Mouse (Mus musculus) midbrain, embryonic 13.5 days (tissue): ENCODE data around the gene Ntn5. TPM values are rescaled to one million over a fixed set of nuclear protein-coding genes. Genes with fewer than 3 reads are reported as not detected.

Source experiments
- ATAC-seq: fragments of 200-750 bp; cut with Nextera tagmentation; 2 replicates; pipeline ENCODE4 v1.8.0; 2017; ENCODE audit warnings: mild to moderate bottlenecking, moderate TSS enrichment, moderate library complexity
- H3K27ac ChIP-seq: fragments of 300-500 bp; sonication (generic); 2 replicates; pipeline ENCODE4 v1.5.1; 2015; ENCODE audit warnings: inconsistent platforms, mild to moderate bottlenecking, moderate library complexity
- H3K27me3 ChIP-seq: fragments of 300-500 bp; sonication (generic); 2 replicates; pipeline ENCODE4 v1.6.1; 2015; ENCODE audit warnings: mild to moderate bottlenecking, inconsistent platforms
- H3K36me3 ChIP-seq: fragments of 300-500 bp; sonication (generic); 2 replicates; pipeline ENCODE4 v1.6.1; 2015; ENCODE audit warnings: mild to moderate bottlenecking, inconsistent platforms
- H3K4me1 ChIP-seq: fragments of 300-500 bp; sonication (generic); replicated peaks from 2 replicates; pipeline ENCODE4 v1.6.1; 2015; ENCODE audit warnings: inconsistent platforms
- H3K4me2 ChIP-seq: fragments of 300-500 bp; sonication (generic); replicated peaks from 2 replicates; pipeline ENCODE4 v1.6.1; 2015; ENCODE audit warnings: moderate library complexity, mild to moderate bottlenecking, inconsistent platforms
- H3K4me3 ChIP-seq: fragments of 300-500 bp; sonication (generic); replicated peaks from 2 replicates; pipeline ENCODE4 v1.5.1; 2015; ENCODE audit warnings: mild to moderate bottlenecking, inconsistent platforms
- H3K9ac ChIP-seq: fragments of 300-500 bp; sonication (generic); replicated peaks from 2 replicates; pipeline ENCODE4 v1.6.1; 2015; ENCODE audit warnings: mild to moderate bottlenecking, inconsistent platforms
- H3K9me3 ChIP-seq: fragments of 300-500 bp; sonication (generic); 2 replicates; pipeline ENCODE4 v1.6.1; 2016; ENCODE audit warnings: mild to moderate bottlenecking, inconsistent platforms
- WGBS: fragments of 180-500 bp; shearing (Covaris S2); methylation state at CpG from one replicate; pipeline ENCODE4 v1.1.7; 2015; 5-methylcytosine and 5-hydroxymethylcytosine counted together
- polyA plus RNA-seq: library from polyadenylated mRNA; unstranded; fragments of >200 nt; fragmentation: Nextera tagmentation; extraction: Ambion mirVana; gene quantifications from 2 replicates; pipeline ENCODE4 v1.2.1, GENCODE M21; 2015

The Ntn5 gene
- polyA plus RNA-seq, 1 experiment from 2014 or later = 0.59 TPM

- Histone ChIP-seq H3K9me3 (no peaks in the 10 kb centered on the region), H3K4me3 (no peak overlapping the region), H3K4me2 (no peak overlapping the region), H3K27ac (no peak overlapping the region), H3K36me3 (no peaks in the 10 kb centered on the region), H3K9ac (no peak overlapping the region), H3K4me1 (no peaks in the 10 kb centered on the region), H3K27me3 (no peaks in the 10 kb centered on the region)
- no peak for ATAC-seq
- 57% methylated on average over 13 of the region's 13 CpGs for WGBS
Measured at GRCm38 (mm10) chr7:45665303-45666138, 18.3 kb upstream of the Ntn5 start.

GRCm38 (mm10) chr7:45666161-45666560 lies 17.7 kb upstream of the Ntn5 start, which contains the start of gene Fut2:
TSS of gene Fut2 (minus strand) at chr7:45666394.
- H3K4me3 ChIP-seq = no peak within 1 kb of the TSS
- ATAC-seq = no peak

GRCm38 (mm10) chr7:45667761-45668160 lies 16.1 kb upstream of the Ntn5 start:
- H3K4me2 ChIP-seq = no peak overlapping the region
- H3K9ac ChIP-seq = no peak overlapping the region
- no peak for ATAC-seq
- H3K4me3 ChIP-seq = no peak overlapping the region
- H3K4me1 ChIP-seq = no peaks in the 10 kb centered on the region
- no peaks in the 10 kb centered on the region for H3K36me3 ChIP-seq
- WGBS = 75% methylated on average over 14 of the region's 14 CpGs
- H3K27me3 ChIP-seq = no peaks in the 10 kb centered on the region
- H3K9me3 ChIP-seq = no peaks in the 10 kb centered on the region
- no peak overlapping the region for H3K27ac ChIP-seq

More at GRCm38 (mm10) chr7:45666161-45666560, 17.7 kb upstream of the Ntn5 start, which contains the start of gene Fut2:
- Histone ChIP-seq H3K27ac (no peak within 1 kb of the TSS), H3K36me3 (no peaks in the 10 kb centered on the region), H3K9ac (no peak within 1 kb of the TSS), H3K4me2 (no peak within 1 kb of the TSS), H3K27me3 (no peaks in the 10 kb centered on the region), H3K9me3 (no peaks in the 10 kb centered on the region), H3K4me1 (no peaks in the 10 kb centered on the region)
- 86% methylated on average over 7 of the region's 7 CpGs for WGBS

GRCm38 (mm10) chr7:45668921-45669320 lies 14.9 kb upstream of the Ntn5 start:
- H3K4me1 ChIP-seq = no peaks in the 10 kb centered on the region
- ATAC-seq = no peak
- H3K36me3 ChIP-seq = no peaks in the 10 kb centered on the region
- no peaks in the 10 kb centered on the region for H3K27me3 ChIP-seq
- WGBS = 94% methylated on average over 9 of the region's 9 CpGs
- H3K9me3 ChIP-seq = no peaks in the 10 kb centered on the region
- H3K9ac ChIP-seq = no peak overlapping the region
- no peak overlapping the region for H3K4me3 ChIP-seq
- no peak overlapping the region for H3K4me2 ChIP-seq
- H3K27ac ChIP-seq = no peak overlapping the region

DNA sequence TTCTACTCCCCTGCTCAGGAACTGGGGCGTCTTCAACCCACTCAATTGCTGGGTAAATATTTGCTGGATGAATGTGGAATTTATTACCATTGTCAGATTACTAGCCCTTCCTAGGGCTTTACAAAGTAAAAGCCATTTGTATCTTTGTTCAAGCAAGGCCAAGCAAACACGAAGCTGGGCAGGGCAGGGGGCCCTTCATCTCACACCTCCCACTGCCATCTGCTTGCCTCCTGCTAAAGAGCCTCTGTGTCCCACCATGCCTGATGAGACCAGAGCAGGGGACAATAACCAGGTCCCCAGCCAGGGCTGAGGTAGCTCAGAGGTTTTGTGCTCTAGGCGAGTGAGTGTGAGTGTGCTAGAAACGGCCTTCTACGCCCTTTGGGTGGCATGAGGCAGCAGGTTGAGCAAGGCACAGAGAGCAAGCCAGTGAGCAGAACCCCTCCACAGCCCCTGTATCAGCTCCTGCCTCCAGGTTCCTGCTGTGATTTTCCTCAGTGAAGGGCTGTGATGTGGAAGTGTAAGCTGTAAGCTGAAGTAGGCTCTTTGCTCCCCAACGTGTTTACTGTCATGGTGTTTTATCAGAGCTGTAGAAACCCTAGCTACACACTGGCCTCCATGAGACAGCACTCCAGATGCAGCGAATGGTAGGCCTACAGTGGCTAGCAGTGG lies 6.1 kb upstream of the Ntn5 start:
- no peak for ATAC-seq
- H3K36me3 ChIP-seq = no peaks in the 10 kb centered on the region
- H3K4me2 ChIP-seq = no peak overlapping the region
- H3K27ac ChIP-seq = no peak overlapping the region
- no peak overlapping the region for H3K9ac ChIP-seq
- H3K4me3 ChIP-seq = no peak overlapping the region
- peaks cover 7% of the 10 kb centered on the region; the same call in 1 of the 2 replicates for H3K4me1 ChIP-seq
- H3K27me3 ChIP-seq = no peaks in the 10 kb centered on the region
- WGBS = 82% methylated on average over 7 of the region's 7 CpGs
- no peaks in the 10 kb centered on the region for H3K9me3 ChIP-seq

GRCm38 (mm10) chr7:45678513-45678912 lies 5.3 kb upstream of the Ntn5 start:
- no peak overlapping the region for H3K9ac ChIP-seq
- H3K27ac ChIP-seq = no peak overlapping the region
- no peaks in the 10 kb centered on the region for H3K27me3 ChIP-seq
- H3K36me3 ChIP-seq = no peaks in the 10 kb centered on the region
- H3K4me1 ChIP-seq = peaks cover 11% of the 10 kb centered on the region
- ATAC-seq = no peak
- no peaks in the 10 kb centered on the region for H3K9me3 ChIP-seq
- 94% methylated on average over 14 of the region's 14 CpGs for WGBS
- H3K4me2 ChIP-seq = no peak overlapping the region
- no peak overlapping the region for H3K4me3 ChIP-seq

DNA sequence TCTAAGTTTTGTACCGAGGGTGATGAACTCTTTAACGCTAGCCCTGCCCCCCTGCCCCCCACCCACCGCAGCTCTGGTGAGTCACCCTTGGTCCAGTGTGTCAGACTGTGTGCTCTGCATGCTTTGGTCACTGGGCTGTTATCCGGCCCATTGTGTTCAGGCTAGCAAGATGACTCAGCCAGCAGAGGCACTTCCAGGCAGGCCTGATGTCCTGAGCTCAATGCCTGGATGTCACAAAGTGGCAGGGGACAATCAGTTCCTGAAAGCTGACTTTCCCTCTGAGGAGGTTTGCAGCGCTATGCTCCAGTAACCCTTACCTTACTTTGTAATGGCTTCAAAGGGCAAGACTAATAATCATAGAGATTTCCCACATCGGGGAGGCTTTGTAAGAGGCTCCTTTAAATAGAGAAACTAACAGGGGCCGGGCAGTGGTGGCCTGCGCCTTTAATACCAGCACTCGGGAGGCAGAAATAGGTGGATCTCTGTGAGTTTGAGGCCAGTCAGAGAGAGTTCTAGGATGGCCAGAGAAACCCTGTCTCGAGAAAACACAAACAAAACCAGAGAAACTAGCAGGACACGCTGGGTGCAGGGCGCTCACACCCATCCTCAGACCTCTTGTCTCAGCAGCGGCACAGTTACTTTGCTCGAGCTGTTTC lies 3.7 kb upstream of the Ntn5 start:
- H3K9ac ChIP-seq = no peak overlapping the region
- 49% methylated on average over 14 of the region's 14 CpGs for WGBS
- H3K27me3 ChIP-seq = no peaks in the 10 kb centered on the region
- H3K4me1 ChIP-seq = peaks cover 11% of the 10 kb centered on the region
- H3K4me3 ChIP-seq = no peak overlapping the region
- no peak overlapping the region for H3K4me2 ChIP-seq
- H3K9me3 ChIP-seq = no peaks in the 10 kb centered on the region
- ATAC-seq = no peak
- H3K36me3 ChIP-seq = no peaks in the 10 kb centered on the region
- no peak overlapping the region for H3K27ac ChIP-seq

- Histone ChIP-seq H3K4me3 (no peak overlapping the region), H3K4me2 (no peak overlapping the region), H3K9ac (no peak overlapping the region), H3K4me1 (peaks cover 11% of the 10 kb centered on the region), H3K36me3 (no peaks in the 10 kb centered on the region), H3K27ac (no peak overlapping the region), H3K27me3 (no peaks in the 10 kb centered on the region), H3K9me3 (no peaks in the 10 kb centered on the region)
- no peak for ATAC-seq
- 86% methylated on average over 8 of the region's 8 CpGs for WGBS
Measured at GRCm38 (mm10) chr7:45681046-45681736, 2.6 kb upstream of the Ntn5 start.

- H3K9me3 ChIP-seq = no peaks in the 10 kb centered on the region
- peak overlapping the region; percentile 43 for H3K4me2 ChIP-seq
- WGBS = 29% methylated on average over 14 of the region's 14 CpGs
- no peaks in the 10 kb centered on the region for H3K36me3 ChIP-seq
- H3K27me3 ChIP-seq = no peaks in the 10 kb centered on the region
- peak; percentile 83 for ATAC-seq
- H3K4me3 ChIP-seq = peak overlapping the region; percentile 11; the same call in 1 of the 2 replicates
- H3K9ac ChIP-seq = 0 out of 2 replicates have a peak overlapping the region, but pooled peaks have one; percentile 46
- peak overlapping the region; percentile 74 for H3K27ac ChIP-seq
- peaks cover 11% of the 10 kb centered on the region for H3K4me1 ChIP-seq
Measured at GRCm38 (mm10) chr7:45682144-45683126, 1.4 kb upstream of the Ntn5 start.

DNA sequence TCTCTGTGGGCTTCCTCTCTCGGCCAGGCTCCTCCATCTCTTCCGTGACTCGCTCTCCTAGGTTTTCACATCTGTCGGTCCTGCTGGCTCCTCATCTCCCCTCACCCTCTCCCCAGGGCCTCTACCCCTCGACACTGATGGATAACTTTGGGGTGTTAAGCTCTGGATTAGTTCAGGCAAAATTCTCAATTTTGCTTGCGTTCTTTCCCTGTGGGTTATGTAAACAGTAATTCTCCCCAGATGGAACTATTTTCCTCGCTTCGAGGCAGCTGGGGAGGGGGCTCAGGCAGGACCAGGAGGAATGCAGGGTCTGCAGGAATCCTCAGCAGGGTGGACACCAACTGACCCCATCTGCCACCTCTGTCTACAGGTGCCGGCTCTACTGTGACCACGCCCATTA lies 2.0 kb downstream of the Ntn5 start:
- Histone ChIP-seq H3K9me3 (no peaks in the 10 kb centered on the region), H3K4me2 (no peak overlapping the region), H3K4me3 (no peak overlapping the region), H3K4me1 (peaks cover 11% of the 10 kb centered on the region), H3K27ac (no peak overlapping the region), H3K36me3 (no peaks in the 10 kb centered on the region), H3K9ac (no peak overlapping the region), H3K27me3 (no peaks in the 10 kb centered on the region)
- no peak for ATAC-seq
- WGBS = 69% methylated on average over 10 of the region's 10 CpGs

DNA sequence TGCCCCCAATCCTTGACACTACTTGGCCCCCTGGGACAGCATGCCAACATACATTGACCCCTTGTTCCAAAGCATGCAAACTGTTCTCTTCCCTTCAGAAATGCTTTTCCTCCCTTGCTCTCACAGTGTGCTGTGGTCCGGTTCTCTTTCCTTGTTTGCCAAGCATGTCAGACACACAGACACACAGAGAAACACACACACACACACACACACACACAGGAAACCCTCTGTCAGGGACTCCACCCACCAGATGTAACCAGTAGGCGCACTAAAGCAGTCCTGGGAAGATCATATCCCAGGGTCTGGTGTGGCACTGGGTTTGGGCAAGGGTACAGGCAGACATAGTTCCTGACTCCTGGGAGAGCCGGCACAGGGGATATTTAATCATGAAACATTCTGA lies 3.0 kb downstream of the Ntn5 start:
- 74% methylated on average over 3 of the region's 3 CpGs for WGBS

More for the DNA sequence above, 3.0 kb downstream of the Ntn5 start:
- no peak overlapping the region for H3K27ac ChIP-seq
- H3K36me3 ChIP-seq = no peaks in the 10 kb centered on the region
- peaks cover 11% of the 10 kb centered on the region for H3K4me1 ChIP-seq
- no peaks in the 10 kb centered on the region for H3K9me3 ChIP-seq
- no peaks in the 10 kb centered on the region for H3K27me3 ChIP-seq
- H3K9ac ChIP-seq = no peak overlapping the region
- no peak overlapping the region for H3K4me3 ChIP-seq
- H3K4me2 ChIP-seq = no peak overlapping the region
- no peak for ATAC-seq
